Mouse (Mus musculus) right cerebral cortex, postnatal 10 days (tissue): ENCODE results near the gene Abr.

Experiments
- DNase-seq, 2 experiments: peaks; one replicate each; pipeline ENCODE4 v3.0.0; 2021; ENCODE audit warnings: low spot score in 2 of 2

Gene Abr

GRCm38 (mm10) chr11:76461201-76461600 lies 160.9 kb downstream of the Abr start:
- no peak for DNase-seq

GRCm38 (mm10) chr11:76459489-76459888 lies 162.6 kb downstream of the Abr start:
- DNase-seq: no peak

GRCm38 (mm10) chr11:76458730-76459129 lies 163.4 kb downstream of the Abr start:
- DNase-seq: no peak

GRCm38 (mm10) chr11:76456897-76457296 lies 165.2 kb downstream of the Abr start:
- DNase-seq: no peak

GRCm38 (mm10) chr11:76456233-76456632 lies 165.9 kb downstream of the Abr start:
- peak; percentile 83 to 90 for DNase-seq

GRCm38 (mm10) chr11:76454492-76454891 lies 167.6 kb downstream of the Abr start:
- peak; percentile 72 to 83 for DNase-seq

- peak; percentile 68 to 82 for DNase-seq
Observed at GRCm38 (mm10) chr11:76450202-76450561, 171.9 kb downstream of the Abr start.

GRCm38 (mm10) chr11:76449520-76450201 lies 172.5 kb downstream of the Abr start:
- DNase-seq: peak; percentile 86 to 90

- no peak for DNase-seq
Observed at GRCm38 (mm10) chr11:76446251-76446650, 175.9 kb downstream of the Abr start.

- peak in 1 of 2 experiments; percentile 34 for DNase-seq
Observed at GRCm38 (mm10) chr11:76445459-76445858, 176.7 kb downstream of the Abr start.

GRCm38 (mm10) chr11:76439666-76440065 lies 182.4 kb downstream of the Abr start:
- DNase-seq: peak; percentile 70 to 87

GRCm38 (mm10) chr11:76436864-76437437 lies 185.2 kb downstream of the Abr start:
- peak in 1 of 2 experiments; percentile 61 for DNase-seq

- peak in 1 of 2 experiments; percentile 60 for DNase-seq
Observed at GRCm38 (mm10) chr11:76436009-76436408, 186.1 kb downstream of the Abr start.

- DNase-seq: no peak
Observed at GRCm38 (mm10) chr11:76429966-76430631, 192.0 kb downstream of the Abr start.

GRCm38 (mm10) chr11:76429556-76429955 lies 192.6 kb downstream of the Abr start:
- peak in 1 of 2 experiments; percentile 62 for DNase-seq

GRCm38 (mm10) chr11:76429046-76429445 lies 193.1 kb downstream of the Abr start:
- DNase-seq: no peak

- no peak for DNase-seq
Observed at GRCm38 (mm10) chr11:76427781-76428180, 194.3 kb downstream of the Abr start.

- no peak for DNase-seq
Observed at GRCm38 (mm10) chr11:76425749-76426148, 196.4 kb downstream of the Abr start.

- no peak for DNase-seq
Observed at GRCm38 (mm10) chr11:76420896-76421295, 201.2 kb downstream of the Abr start.

- DNase-seq: peak in 1 of 2 experiments; percentile 43
Observed at GRCm38 (mm10) chr11:76419179-76419578, 202.9 kb downstream of the Abr start.

GRCm38 (mm10) chr11:76418423-76418822 lies 203.7 kb downstream of the Abr start:
- peak; percentile 81 to 84 for DNase-seq

- DNase-seq: no peak
Observed at GRCm38 (mm10) chr11:76415985-76416384, 206.1 kb downstream of the Abr start.

- peak in 1 of 2 experiments; percentile 39 for DNase-seq
Observed at GRCm38 (mm10) chr11:76415001-76415400, 207.1 kb downstream of the Abr start.
